Mouse (Mus musculus) ES-Bruce4 (cell line): Measurements from ENCODE around the gene Olfr1057.

ENCODE experiments used
- CTCF ChIP-seq: IDR thresholded peaks from one replicate; pipeline ENCODE4 v1.8.1; 2011; ENCODE audit warnings: low read depth, low read length
- EP300 ChIP-seq: IDR thresholded peaks from 2 replicates; pipeline ENCODE4 v1.6.1; 2011; ENCODE audit warnings: low read depth, low read length; ENCODE audit not compliant: insufficient read depth
- POLR2A ChIP-seq: IDR thresholded peaks from one replicate; pipeline ENCODE4 v1.8.1; 2011; ENCODE audit warnings: low read length; ENCODE audit not compliant: insufficient read depth

DNA sequence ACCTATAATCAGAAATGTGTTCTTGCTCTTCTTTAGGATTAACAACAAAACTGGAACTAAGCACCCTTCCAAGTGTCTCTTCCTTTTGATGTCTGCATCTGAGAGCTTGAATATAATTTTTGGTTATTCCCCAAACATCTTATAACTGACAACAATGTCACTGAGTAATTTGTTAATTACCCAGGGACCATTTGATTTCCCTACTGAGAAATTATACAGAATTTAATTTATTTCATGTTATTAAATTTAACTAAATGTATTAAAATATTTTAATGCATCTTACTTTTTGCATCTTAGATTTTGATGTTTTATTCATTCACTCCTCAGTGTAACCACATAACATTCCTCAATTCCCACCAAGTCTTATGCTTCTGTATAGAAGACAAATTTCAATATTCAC is 15.8 kb downstream of the Olfr1057 start, which contains the start of gene Olfr1056:
- TF ChIP-seq POLR2A (no peak), CTCF (no peak), EP300 (no peak)
